Mouse (Mus musculus) ES-Bruce4 (cell line): ENCODE data around the gene Pter. TPM values are rescaled to one million over a fixed set of nuclear protein-coding genes. Genes with fewer than 3 reads are reported as not detected.

ENCODE experiments used
- H3K27ac ChIP-seq: 2 replicates; pipeline ENCODE4 v1.5.1; 2012; ENCODE audit warnings: low read length, inconsistent platforms; ENCODE audit not compliant: insufficient read depth
- H3K27me3 ChIP-seq: 2 replicates; pipeline ENCODE4 v1.6.1; 2012; ENCODE audit warnings: mild to moderate bottlenecking, low read length, inconsistent platforms; ENCODE audit not compliant: control insufficient read depth, poor library complexity, insufficient read depth, severe bottlenecking
- H3K36me3 ChIP-seq: 2 replicates; pipeline ENCODE4 v1.6.1; 2012; ENCODE audit warnings: inconsistent platforms, mild to moderate bottlenecking, low read length, moderate library complexity; ENCODE audit not compliant: control insufficient read depth, poor library complexity, insufficient read depth, severe bottlenecking
- H3K4me1 ChIP-seq: one replicate; pipeline ENCODE4 v1.8.1; 2011; ENCODE audit warnings: low read length; ENCODE audit not compliant: control insufficient read depth, insufficient read depth
- H3K4me3 ChIP-seq: 2 replicates; pipeline ENCODE4 v1.5.1; 2011; ENCODE audit warnings: low read depth, mild to moderate bottlenecking, low read length
- H3K9ac ChIP-seq: 2 replicates; pipeline ENCODE4 v1.6.1; 2012; ENCODE audit warnings: low read depth, mild to moderate bottlenecking, inconsistent platforms; ENCODE audit not compliant: poor library complexity, severe bottlenecking
- H3K9me3 ChIP-seq: replicated peaks from 2 replicates; pipeline ENCODE4 v1.6.1; 2012; ENCODE audit warnings: mild to moderate bottlenecking, low read length, inconsistent platforms; ENCODE audit not compliant: control insufficient read depth, poor library complexity, insufficient read depth, severe bottlenecking
- CTCF ChIP-seq: IDR thresholded peaks from one replicate; pipeline ENCODE4 v1.8.1; 2011; ENCODE audit warnings: low read depth, low read length
- EP300 ChIP-seq: IDR thresholded peaks from 2 replicates; pipeline ENCODE4 v1.6.1; 2011; ENCODE audit warnings: low read depth, low read length; ENCODE audit not compliant: insufficient read depth
- POLR2A ChIP-seq: IDR thresholded peaks from one replicate; pipeline ENCODE4 v1.8.1; 2011; ENCODE audit warnings: low read length; ENCODE audit not compliant: insufficient read depth
- polyA plus RNA-seq: library from polyadenylated mRNA; stranded (reverse); fragments of >200 nt; gene quantifications from 2 replicates; pipeline ENCODE4 v1.2.4, GENCODE M21; 2011; ENCODE audit warnings: low read depth; ENCODE audit not compliant: missing spikeins, insufficient read depth, insufficient read length

Gene Pter
- polyA plus RNA-seq, 1 experiment = 8.7 TPM

DNA sequence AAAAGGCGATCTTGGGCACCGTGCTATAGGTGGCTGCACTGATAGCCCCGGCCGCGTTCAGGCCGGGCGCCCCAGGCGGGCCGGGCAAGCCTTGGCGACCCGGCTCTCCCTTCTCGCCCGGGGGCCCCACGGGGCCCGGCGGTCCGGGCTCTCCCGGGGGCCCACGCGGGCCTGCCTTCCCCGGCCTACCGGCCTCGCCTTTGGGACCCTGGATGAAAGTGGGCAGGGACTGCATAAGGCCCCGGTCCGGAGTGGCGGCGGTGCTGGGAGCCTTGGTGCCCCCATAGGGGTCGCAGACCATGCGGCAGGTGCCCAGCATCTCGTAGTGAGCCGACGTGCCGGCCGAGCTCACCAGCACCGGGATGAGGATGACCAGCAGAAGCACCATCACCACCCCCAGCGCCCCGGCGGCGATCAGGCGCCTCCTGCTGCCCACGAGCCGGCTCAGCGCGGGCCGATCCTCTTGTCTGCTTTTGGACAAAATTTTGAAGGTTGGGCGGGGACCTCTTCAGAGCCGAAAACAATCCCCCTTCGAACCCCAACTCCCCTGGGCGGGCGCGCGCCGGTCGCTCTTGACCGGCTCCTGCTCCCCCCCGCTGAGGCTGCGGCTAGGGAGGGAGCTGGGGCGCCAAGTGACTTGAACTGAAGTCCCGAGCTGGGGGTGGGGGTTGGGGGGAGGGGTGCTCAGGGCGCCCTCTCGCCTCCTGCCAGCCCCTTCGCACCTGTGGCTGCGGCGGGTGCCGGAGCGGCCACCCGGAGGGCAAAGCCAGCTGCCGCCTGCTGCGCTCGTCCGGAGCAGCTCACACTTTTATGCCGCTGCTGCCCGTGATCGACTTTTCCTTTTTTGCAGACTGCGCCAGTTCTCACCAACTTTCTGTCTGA, 86.9 kb downstream of the Pter start:
- H3K27ac ChIP-seq = no peak overlapping the region
- H3K9ac ChIP-seq = peak overlapping the region; percentile 44
- TF ChIP-seq EP300 (no peak), CTCF (no peak), POLR2A (no peak)
- H3K9me3 ChIP-seq = no peaks in the 10 kb centered on the region
- H3K27me3 ChIP-seq = peaks cover 17% of the 10 kb centered on the region
- no peaks in the 10 kb centered on the region for H3K36me3 ChIP-seq
- H3K4me1 ChIP-seq = no peaks in the 10 kb centered on the region
- H3K4me3 ChIP-seq = peak overlapping the region; percentile 62

GRCm38 (mm10) chr2:13011472-13011871, 87.6 kb downstream of the Pter start, which contains the start of gene C1ql3:
TSS of gene C1ql3 (minus strand) at chr2:13011806.
- no peak within 1 kb of the TSS for H3K27ac ChIP-seq
- TF ChIP-seq CTCF = no peak
- no peak for TF ChIP-seq POLR2A
- TF ChIP-seq EP300 = no peak
- H3K27me3 ChIP-seq = peaks cover 17% of the 10 kb centered on the region

DNA sequence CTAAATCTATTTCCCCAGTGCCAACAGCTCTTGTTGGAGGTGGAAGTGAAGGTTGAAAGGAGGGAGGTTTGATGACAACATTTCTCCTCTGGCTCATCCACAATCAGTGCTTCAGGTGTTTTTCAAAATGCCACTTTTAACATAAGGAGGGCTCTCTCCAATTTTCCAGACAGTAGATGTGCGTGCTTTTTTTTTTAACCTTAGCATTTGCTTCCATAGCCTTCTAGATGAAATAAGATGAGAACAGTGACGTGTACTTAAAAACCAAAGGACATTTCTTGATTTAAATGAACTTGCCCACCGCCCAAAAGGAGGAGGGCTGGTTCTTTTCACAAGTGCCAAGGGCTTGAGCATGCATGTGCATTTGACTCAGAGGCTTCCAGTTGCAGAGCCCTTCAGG, 88.1 kb downstream of the Pter start:
- peaks cover 17% of the 10 kb centered on the region for H3K27me3 ChIP-seq
- H3K9me3 ChIP-seq = no peaks in the 10 kb centered on the region
- no peaks in the 10 kb centered on the region for H3K36me3 ChIP-seq
- H3K9ac ChIP-seq = no peak overlapping the region
- no peaks in the 10 kb centered on the region for H3K4me1 ChIP-seq
- H3K4me3 ChIP-seq = no peak overlapping the region
- H3K27ac ChIP-seq = no peak overlapping the region
- TF ChIP-seq EP300 = no peak
- TF ChIP-seq CTCF = no peak
- TF ChIP-seq POLR2A = no peak

More at GRCm38 (mm10) chr2:13011472-13011871, 87.6 kb downstream of the Pter start, which contains the start of gene C1ql3:
- Histone ChIP-seq H3K36me3 (no peaks in the 10 kb centered on the region), H3K9ac (peak within 1 kb of the TSS; percentile 44), H3K4me1 (no peaks in the 10 kb centered on the region), H3K9me3 (no peaks in the 10 kb centered on the region), H3K4me3 (peak within 1 kb of the TSS; percentile 62)

DNA sequence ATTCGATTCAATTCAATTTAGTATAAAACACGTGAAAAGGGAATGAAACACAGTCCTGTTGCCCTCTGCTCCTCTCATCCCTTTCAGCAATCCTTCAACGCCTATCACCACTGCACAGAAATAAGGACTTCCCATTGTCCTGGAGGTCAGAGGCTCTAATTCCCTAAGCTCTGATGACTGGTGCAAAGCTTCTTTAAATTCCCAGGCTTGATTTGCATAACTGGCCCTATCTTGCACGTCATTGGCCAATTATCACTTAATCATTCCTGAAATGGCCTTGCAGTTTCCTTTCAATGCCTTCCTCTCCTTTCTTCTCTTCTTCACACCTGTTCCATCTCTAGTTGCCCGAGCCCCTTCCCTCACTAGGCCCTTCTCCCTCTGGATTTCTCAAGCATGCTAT, 94.5 kb downstream of the Pter start:
- no peaks in the 10 kb centered on the region for H3K4me1 ChIP-seq
- TF ChIP-seq EP300 (no peak), POLR2A (no peak), CTCF (no peak)
- H3K27me3 ChIP-seq = no peaks in the 10 kb centered on the region; the same call in 1 of the 2 replicates
- no peaks in the 10 kb centered on the region for H3K9me3 ChIP-seq
- no peak overlapping the region for H3K27ac ChIP-seq
- no peaks in the 10 kb centered on the region for H3K36me3 ChIP-seq
- no peak overlapping the region for H3K4me3 ChIP-seq
- H3K9ac ChIP-seq = no peak overlapping the region

GRCm38 (mm10) chr2:13018861-13019260, 95.0 kb downstream of the Pter start:
- Histone ChIP-seq H3K36me3 (no peaks in the 10 kb centered on the region), H3K27me3 (no peaks in the 10 kb centered on the region; the same call in 1 of the 2 replicates), H3K27ac (no peak overlapping the region), H3K4me3 (no peak overlapping the region), H3K9ac (no peak overlapping the region), H3K4me1 (no peaks in the 10 kb centered on the region), H3K9me3 (no peaks in the 10 kb centered on the region)
- no peak for TF ChIP-seq POLR2A
- TF ChIP-seq CTCF = no peak
- no peak for TF ChIP-seq EP300

DNA sequence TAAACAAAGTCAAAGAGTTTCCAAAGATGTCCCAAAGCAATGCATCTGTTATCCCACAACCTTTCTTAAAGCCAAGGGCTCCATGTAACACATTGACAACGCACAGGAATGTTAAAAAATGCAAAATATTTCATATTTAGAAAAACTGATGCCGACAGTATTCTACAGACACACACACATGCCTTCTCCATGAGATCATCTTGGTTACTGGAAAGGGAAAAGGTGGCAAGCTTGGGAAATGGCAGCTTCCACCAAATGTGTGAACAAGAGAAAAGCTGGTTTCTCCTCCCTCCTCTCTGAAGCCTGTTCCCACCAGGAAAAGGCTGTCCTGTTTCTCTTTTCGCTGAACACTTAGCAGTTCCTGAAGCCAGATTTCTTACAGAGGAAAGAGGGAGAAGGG, 114.9 kb downstream of the Pter start:
- no peak overlapping the region for H3K4me3 ChIP-seq
- no peaks in the 10 kb centered on the region for H3K4me1 ChIP-seq
- no peak overlapping the region for H3K9ac ChIP-seq
- TF ChIP-seq POLR2A (no peak), EP300 (no peak), CTCF (no peak)
- no peaks in the 10 kb centered on the region for H3K36me3 ChIP-seq
- H3K27me3 ChIP-seq = no peaks in the 10 kb centered on the region
- no peak overlapping the region for H3K27ac ChIP-seq
- no peaks in the 10 kb centered on the region for H3K9me3 ChIP-seq
